Mouse (Mus musculus): ENCODE results near the gene Zfp940.
"Not testable (repeated sequence)": the region's sequence is repeated elsewhere in the genome, so short reads cannot be mapped to it uniquely, and the experiment has no call there.

Zfp940 gene

DNA sequence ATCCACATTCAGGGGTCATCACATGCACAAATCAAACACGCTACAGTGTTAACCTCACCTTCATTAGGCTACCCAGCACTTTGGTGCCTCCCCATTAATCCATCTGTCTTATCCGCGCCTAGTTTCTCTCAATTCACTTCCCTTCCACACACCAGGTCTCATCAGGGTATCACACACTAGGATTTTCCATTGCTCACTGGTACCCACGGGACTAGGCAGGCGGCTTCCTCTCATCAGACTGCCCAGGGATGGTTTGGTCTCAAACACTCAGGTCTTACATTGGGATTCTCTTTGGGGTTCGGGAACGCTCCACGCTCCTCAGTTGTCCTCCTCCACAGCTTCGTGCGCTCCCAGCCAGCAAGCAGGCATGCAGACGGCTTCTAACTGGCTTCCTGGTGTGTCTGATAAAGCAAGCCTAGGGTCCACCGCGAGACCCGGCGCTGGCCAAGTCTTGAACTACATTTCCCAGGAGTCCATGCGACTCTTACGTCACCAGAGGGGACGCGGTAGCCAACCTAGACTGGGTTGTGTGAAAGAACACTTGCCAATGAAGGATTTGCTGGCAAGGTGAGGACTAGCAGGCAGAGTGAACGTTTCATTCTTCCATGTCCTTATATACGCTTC lies at the start of gene Zfp940:
Gene Zfp940, minus strand, starts transcription at position 451 of the 624 bp plus-strand sequence.
- DNase-seq = peak; percentile 88

DNA sequence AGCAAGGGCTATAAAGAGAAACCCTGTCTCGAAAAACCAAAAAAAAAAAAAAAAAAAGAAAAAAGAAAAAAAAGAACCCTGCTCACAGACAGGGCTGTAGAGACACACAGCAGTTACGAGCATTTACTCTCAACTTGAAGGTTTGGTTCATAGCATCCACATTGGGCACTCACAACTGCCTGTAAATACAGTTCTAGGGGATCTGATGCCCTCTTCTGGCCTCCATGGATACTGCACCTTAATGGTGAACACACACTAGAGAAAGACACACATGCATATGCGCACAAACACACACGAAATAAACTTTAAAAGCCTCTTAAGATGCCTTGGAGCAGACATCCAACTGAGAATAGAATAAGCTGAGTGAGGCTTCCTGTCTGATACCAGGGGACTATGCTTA lies 44.9 kb upstream of the Zfp940 start:
- DNase-seq = no peak

DNA sequence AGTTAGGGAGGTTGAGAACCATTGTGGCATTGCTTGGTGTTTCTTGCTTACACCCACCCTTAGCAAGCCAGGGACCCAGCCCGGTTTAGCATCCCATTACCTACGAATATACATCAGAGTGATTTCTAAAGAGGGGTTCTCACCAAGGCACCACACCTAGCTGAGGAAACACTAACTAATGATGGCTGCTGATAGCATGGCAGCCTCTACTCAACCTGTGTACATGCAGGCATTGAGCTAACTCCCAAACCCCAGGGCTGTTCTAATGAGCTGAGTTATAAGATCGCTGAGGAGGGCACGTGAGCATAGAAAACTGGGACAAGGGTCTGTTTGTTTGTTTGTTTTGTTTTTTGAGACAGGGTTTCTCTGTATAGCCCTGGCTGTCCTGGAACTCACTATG lies 39.3 kb upstream of the Zfp940 start:
- no peak for DNase-seq

DNA sequence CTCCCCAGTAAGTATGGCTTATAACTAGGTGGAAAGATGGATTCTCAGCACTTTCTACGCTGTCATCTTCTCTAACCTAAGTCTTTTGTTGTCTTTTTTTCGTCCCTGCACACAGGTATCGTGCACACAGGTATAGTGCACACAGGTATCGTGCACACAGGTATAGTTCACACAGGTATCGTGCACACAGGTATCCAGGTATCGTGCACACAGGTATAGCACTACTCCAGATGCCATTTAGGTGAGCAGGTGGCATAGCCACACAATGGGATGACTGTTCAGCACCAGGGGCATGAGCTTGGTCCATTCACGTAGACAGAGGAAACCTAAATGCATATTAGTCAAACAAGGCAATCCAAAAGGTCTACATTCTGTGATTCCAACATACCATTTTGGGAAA lies 37.0 kb upstream of the Zfp940 start:
- no peak for DNase-seq

DNA sequence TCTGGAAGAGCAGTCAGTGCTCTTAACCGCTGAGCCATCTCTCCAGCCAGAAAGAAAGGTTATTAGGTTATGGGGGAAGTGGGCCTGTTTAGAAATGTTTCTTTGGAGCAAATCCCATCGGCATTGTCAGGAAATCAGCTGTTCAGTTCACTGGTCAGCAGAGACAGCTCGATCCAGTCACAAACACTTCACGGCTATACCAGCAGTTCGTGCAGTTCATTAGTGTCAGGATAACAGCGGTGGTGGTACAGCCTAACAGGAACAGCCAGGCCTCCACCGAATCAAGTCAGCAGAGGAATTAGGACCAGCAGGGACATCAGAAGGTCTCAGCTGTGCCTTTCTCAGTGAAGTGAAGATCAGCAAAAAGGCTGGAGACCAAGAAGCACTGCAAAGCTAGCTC lies 27.4 kb upstream of the Zfp940 start:
- DNase-seq = peak; percentile 61

DNA sequence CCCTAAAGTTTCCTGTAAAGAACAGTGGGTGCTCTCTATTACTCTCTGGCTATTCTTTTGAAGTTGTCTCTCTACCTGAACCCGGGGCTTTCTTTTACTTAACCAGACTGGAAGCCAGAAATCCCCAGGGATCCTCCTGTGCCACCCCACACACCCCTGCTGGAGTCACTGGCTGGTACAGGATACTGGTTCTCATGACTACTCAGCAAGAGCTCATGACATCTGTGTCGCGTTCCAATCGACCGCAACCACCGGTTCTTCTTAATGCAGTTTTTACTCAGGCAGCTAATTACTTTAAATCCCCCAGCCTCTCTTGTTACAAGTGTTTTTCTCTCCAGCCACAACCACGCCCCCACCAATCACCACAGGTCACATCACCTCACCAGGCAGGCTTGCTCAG lies 26.6 kb upstream of the Zfp940 start:
- no peak for DNase-seq

DNA sequence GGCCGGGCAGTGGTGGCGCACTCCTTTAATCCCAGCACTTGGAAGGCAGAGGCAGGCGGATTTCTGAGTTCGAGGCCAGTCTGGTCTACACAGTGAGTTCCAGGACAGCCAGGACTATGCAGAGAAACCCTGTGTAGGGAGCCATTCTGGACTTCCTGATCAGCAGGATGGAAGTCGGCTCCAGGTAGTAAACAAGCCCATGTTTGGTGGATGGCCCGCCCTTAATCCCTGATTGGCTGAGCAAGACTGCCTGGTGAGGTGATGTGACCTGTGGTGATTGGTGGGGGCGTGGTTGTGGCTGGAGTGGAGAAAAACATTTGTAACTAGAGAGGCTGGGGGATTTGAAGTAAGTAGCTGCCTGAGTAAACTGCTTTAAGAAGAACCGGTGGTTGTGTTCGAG lies 24.1 kb upstream of the Zfp940 start:
- DNase-seq = not testable (repeated sequence)

DNA sequence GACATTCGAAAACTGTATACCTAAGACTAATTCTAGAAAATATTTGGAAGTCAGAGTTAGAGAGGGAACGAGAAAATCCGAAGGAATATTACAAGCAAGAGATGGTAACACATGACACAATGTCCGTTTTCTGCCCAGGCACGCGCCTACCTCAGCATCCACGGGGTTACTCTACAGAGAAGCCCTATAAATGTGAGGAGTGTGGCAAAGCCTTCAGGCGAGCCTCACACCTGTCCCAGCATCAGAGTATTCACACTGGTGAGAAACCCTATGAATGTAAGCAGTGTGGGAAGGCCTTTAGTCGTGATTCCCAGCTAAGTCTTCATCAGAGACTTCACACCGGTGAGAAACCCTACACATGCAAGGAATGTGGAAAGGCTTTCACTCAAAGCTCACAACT lies 20.8 kb upstream of the Zfp940 start:
- no peak for DNase-seq

DNA sequence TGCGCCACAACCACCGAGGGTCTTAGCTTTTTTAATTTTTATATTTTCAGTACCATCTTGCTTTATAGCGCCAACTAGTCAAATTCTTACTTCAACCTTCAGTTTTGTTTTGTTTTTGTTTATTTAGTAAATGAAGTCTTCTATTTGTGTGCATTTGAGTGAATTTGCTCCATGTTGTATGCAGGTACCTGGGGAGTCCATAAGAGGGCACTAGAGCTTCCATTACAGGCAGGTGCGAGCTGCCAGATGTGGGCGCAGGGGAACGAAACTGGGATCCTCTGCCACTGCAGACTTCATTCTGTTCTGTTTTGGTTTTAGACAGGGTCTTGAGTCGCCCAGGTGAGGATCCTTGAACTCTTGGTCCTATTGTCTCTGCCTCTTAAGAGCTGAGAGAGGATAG lies 8.2 kb upstream of the Zfp940 start:
- no peak for DNase-seq

DNA sequence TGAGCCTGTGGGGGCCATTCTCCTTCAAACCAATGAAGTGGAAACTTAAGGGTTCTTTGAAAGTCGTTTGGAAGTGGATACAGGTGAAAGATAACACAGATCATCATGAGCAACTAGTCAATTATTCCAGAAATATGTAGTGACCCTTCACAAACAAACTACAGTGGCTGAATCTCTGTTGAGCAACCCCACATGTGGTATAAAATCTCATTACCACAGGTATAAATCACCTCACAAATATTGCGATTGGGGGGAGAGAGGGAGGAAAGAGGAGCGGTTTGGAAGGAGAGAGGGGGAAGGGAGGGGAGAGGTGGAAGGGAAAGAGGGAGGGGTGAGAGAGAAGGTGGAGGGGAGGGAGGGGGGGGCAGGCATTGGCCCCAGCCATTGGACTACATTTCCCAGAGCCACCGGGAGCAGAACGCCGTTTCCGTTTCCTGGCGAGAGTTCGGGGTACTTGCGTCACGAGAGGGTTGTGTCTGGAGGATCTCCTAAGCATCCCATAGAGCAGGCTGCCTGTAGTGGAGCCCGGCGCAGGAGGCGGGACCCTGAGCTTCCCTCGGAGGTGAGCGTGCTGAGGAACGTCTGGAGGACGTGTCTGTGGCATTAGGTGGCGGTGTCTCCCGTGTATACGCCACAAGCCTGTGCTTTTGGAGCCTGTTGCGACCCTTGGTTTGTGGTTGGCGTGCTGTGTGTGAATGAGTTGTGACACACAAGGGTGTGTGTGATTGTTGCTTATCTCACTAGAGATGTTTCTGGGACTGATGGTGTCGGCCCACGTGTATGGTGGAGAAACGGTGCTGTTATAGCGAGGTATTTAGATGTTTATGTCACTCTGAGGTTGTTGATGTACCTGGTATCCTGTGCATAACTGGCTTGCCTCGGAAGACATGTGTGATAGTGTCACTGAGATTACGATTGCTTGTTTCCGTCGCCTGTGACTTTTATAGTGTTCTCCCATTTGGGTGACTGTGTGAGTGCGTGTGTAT lies 6.4 kb upstream of the Zfp940 start, which contains the start of gene Zfp420:
Gene Zfp420, plus strand, starts transcription at position 448 of the 986 bp plus-strand sequence.
- DNase-seq = peak; percentile 94

DNA sequence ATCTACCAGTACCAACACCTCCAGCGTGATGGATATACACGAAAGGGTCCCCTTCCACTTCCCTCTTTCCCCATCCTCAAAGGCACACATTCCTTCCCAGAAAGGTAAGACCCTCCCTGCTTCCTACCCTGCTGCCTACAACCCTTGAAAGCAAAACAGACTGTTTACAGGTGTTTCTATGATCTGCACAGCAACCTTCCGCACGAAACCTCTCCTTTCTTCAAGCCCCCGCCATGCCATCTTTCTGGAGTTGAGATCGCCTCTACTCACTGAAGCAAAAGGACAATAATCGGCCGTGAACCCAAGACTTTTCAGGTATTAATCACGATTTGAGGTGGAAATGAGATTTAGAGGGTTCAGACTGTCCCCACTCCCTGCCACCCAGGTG lies 644 bp downstream of the Zfp940 start:
- DNase-seq = no peak

DNA sequence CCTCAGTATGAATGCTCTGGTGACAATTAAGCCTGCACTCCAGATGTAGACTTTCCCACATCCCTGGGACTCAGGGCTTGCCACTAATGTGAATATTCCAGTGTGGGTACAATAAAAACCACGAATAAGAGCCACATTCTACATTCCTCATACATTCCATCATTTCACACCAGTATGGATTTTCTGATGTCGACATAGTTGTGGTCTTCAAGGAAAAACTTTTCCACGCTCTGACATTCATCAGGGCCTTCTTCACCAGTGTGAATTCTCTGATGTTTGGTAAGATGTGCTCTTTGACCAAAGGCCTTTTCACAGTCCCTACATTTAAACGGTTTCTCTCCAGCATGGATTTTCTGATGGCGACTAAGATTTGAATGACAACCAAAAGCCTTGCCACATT lies 8.9 kb downstream of the Zfp940 start:
- no peak for DNase-seq

DNA sequence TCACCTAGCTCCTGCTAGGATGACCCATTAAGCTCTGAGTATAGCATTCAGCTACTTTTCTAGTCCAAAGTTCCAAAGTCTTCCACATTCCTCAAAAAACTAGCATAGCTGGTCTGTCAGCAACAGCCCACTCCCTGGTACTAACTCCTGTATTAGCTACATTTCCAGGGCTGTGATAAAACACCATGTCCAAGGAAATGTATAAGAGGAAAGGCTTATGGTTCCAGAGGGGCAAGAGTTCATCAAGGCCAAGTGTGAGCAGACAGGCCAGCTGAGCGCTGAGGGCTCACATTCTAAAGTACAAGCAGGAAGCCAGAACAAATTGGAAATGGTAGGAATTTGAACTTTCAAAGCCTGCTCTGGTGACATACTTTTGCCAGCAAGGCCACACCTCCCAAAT lies 11.4 kb downstream of the Zfp940 start:
- DNase-seq = no peak

DNA sequence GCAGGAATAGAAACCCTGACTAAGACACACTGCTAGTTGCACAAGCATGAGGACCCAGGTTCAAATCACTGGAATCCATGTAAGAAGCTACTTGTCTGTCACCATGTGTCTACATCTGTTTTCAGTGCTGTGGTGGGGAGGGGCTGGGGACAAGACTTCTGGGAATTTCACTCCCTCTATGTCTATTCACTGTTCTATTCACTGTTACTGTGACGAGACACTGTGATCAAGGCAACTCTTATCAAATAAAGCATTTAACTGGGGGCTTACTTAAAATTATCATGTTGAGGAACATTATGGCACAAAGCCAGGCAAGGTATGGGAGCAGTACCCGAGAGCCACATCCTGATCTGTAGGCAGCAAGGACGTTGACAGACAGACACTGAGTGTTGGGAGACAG lies 14.2 kb downstream of the Zfp940 start:
- no peak for DNase-seq

DNA sequence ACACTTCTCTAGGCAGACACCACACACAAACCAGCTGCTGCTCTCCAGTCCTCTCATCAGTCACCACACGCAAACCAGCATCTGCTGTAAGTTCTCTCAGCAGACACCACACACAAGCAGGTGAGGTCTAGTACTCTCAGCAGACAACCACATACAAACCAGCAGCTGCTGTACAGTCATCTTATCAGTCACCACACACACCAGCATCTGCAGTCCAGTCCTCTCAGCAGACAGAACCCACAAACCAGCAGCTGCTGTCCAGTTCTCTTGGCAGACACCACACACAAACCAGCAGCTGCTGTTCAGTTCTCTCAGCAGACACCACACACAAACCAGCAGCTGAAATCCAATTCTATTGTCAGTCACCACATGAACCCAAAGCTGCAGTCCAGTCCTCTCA lies 16.7 kb downstream of the Zfp940 start:
- no peak for DNase-seq

DNA sequence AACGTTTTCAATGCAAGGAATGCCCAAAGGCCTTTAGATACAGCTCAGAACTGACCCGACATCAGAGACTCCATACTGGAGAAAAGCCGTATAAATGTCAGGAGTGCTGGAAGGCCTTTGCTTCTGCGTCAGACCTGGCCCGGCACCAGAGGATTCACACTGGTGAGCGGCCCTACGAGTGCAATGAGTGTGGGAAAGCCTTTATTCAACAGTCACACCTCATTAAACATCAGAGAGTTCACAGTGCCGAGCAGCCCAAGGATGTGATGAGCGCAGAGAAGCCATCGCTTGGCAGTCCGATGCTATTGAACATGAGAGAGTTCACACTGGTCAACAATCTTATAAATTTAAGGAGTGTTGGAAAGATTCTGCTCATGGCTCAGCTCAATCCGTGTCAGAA lies 23.7 kb downstream of the Zfp940 start:
- no peak for DNase-seq

DNA sequence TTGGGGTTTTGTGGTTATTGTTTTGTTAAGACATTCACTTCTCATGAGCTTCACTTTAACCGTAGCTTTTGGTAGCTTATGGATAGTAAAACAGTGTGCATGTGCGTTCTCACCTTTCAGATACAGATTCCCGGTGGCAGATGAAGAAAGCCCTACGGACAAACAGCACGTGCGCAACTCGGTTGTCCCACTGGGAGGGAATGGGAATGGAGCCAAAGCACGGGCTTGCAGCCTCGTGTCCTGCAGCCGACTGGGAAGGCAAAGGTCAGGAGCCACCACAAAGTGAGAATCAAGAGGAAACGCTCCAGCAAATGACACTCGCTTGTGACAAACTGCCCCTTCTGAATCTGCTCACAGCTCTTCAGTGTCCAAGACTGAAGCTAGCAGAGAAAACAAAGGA lies 25.5 kb downstream of the Zfp940 start:
- no peak for DNase-seq

DNA sequence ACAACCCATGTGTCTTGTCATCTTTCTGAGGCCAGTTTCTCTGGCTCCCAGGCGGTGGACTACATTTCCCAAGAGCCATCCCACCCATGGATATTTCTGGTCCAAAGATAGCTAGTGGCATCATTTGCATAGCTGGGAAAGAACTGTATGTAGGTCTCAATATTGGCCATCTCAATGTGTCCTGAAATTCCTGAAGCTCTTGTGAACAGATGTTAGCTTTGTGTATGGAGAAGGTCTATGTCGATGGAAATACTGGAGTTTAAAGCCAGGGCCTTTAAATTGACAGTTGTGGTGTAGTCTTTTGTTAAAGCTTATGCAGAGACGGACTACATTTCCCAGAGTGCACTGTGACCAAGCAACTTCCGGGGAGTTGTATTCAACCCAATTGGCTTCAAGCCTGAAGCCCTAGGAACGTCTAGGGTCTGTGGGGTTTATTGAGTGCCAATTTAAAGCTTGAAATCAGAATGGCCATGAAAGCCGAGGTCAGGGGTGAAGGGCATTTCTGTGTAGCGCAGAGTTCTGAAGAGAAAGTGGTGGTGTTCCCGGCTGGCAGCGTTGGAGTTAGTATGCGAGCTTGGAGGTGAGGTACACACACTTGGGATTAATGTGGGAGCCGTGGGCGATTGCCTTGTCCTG lies 34.7 kb downstream of the Zfp940 start:
- DNase-seq = peak; percentile 88

DNA sequence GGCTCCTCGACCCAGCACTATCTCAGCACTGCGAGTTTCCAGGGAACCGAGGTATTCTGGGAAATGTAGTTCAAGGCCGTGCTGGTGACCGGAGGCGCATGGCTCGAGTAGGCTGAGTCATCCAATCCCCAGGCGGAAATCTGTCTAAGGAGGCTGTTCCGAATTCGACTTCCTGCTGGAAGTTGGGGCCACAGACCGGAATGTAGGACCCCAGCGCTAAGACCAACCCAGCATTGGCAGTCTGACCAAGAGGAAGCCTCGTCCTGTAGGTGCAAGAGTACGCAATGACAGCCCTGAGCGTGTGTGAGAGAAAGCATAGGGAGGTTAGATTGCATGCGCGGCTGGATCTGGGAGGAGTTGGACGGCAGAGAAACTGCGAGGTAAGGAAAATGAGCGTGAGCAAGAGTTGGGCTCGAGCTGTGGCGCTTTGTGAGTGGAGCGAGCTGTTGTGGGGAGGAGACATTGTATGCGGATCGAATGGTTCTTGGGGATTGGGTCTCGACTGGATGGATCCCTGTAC lies 37.5 kb downstream of the Zfp940 start, which contains the start of gene Zfp790:
Gene Zfp790, plus strand, starts transcription at position 205 of the 520 bp plus-strand sequence.
- peak; percentile 95 for DNase-seq

DNA sequence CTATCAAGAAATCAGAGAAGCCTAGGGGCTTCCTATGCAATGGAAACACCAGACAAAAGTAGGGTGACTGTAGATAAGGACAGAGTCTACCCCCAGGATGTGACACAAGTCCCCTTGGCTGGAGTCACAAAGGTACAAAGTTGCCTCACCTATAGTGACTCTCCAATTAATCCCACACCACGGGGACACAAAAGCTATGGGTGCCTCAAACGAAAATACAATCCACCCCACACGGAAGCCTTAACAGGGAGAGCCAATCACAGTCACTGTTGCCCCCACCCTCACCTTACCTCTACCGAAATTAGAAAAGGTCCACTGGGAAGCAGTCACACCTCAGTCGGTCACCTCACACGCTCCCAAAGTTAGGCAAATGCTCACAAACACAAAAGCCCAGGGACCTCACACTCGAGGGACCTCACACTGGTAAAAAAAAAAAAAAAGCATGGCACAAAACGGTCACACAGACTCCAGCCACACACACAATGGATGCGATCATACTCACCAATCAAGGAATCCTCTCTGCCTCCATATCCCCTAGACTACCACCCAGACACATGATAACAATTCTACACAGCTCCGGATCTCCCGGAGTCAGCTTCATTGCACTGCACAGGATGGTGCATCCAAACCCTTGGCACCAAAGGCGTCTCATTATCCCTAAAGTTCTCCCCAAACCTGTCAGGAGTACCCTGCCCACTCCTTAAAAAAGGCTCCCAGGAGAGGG lies 38.2 kb downstream of the Zfp940 start:
- no peak for DNase-seq

DNA sequence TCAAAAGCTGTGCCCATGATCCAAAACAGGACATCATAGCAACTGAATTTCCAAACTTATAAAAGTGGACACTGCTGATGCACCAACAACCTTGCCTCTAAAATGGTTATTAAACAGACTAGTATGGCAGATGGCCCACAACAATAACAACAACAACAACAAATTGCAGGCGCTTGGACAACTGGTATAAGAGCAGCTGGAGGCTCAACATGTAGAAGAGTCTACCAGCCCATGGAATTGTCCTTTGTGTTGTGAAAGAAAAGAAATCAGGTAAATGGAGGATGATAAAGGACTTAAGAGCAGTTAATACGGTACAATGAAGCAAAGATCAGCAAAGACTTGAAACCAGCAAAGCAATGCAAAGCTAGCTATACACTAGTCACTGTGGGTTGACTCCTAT lies 39.1 kb downstream of the Zfp940 start:
- DNase-seq = no peak

DNA sequence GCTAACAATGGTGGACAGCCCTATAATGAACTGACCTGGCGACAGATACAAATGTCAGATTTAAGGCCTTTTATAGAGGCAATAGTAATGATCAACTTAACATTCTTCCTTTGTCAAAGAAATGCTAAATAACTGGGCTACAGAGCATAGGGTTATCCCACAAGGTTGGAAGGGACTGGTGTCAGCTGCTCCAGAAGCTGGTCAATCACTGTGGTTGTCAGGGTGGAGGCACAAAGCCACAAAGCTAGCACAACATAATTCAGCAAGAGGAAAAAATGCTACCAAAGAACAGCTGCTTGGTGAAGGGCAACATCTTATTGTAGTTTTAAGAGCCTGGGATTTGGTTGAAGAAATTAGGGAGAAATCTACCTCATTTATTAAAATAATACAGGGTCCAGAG lies 41.2 kb downstream of the Zfp940 start:
- no peak for DNase-seq

DNA sequence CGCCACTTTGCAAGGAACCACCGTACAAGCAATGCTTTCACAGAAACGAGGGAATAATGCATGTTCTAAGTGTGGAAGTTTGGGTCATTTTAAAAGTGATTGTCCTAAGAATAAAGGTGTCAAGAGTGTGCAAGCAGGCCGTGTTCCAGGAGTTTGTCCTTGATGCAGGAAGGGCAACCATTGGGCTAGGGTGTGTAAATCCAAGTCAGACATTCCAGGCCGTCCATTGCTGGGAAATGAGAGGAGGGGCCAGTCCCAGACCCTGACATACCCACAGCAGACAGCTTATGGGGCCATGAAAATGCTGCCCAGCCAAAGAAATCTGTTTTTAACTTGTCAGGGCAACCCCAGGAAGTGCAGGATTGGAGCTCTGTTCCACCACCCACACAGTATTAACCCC lies 46.4 kb downstream of the Zfp940 start:
- DNase-seq = no peak

Data from lung, postnatal 10 days (tissue).